Mouse (Mus musculus) MEL (cell line): ENCODE measurements at regions not wholly inside any gene's neighbourhood (a gene's known extent, or its start where the extent isn't known, plus 50 kb on each side); places are given as distances from the start of the nearest gene placed in this dataset.

ENCODE experiments used
- CTCF ChIP-seq, 3 experiments: IDR thresholded peaks in 2 of 3; conservative IDR thresholded peaks in 1 of 3; 2 replicates each; pipeline ENCODE4 v1.5.1; 2011 to 2012; ENCODE audit warnings: low read length in 3 of 3, low read depth in 2 of 3, mild to moderate bottlenecking in 2 of 3, improper control_type of control experiment in 1 of 3, inconsistent platforms in 1 of 3, mixed read lengths in 1 of 3, moderate library complexity in 1 of 3; ENCODE audit not compliant: control insufficient read depth in 1 of 3, insufficient read depth in 1 of 3, poor library complexity in 1 of 3, severe bottlenecking in 1 of 3
- MAX ChIP-seq: IDR thresholded peaks from 2 replicates; pipeline ENCODE4 v1.6.1; 2011; ENCODE audit warnings: low read length, improper control_type of control experiment
- MXI1 ChIP-seq: IDR thresholded peaks from 2 replicates; pipeline ENCODE4 v1.6.1; 2011; ENCODE audit warnings: mild to moderate bottlenecking, low read depth, low read length, improper control_type of control experiment
- NELFE ChIP-seq: IDR thresholded peaks from 2 replicates; pipeline ENCODE4 v1.6.1; 2011; ENCODE audit warnings: low read depth, low read length, improper control_type of control experiment
- POLR2A ChIP-seq, 2 experiments: IDR thresholded peaks; 2 replicates each; pipeline ENCODE4 v1.6.1; 2011 to 2012; ENCODE audit warnings: low read length in 2 of 2, mild to moderate bottlenecking in 2 of 2, control low read depth in 1 of 2, improper control_type of control experiment in 1 of 2, low read depth in 1 of 2, moderate library complexity in 1 of 2; ENCODE audit not compliant: control insufficient read depth in 1 of 2, insufficient read depth in 1 of 2, poor library complexity in 1 of 2

- no peak for TF ChIP-seq POLR2A (IDR thresholded peaks at IDR 0.05; ENCODE audit: control insufficient read depth in 1 of 2, insufficient read depth in 1 of 2, low read depth in 1 of 2, low read length in 2 of 2, poor library complexity in 1 of 2)
- no peak for TF ChIP-seq MXI1
- TF ChIP-seq MAX: no peak
- TF ChIP-seq NELFE: no peak
- no peak for TF ChIP-seq CTCF (IDR thresholded peaks at IDR 0.05 in 2 of 3, conservative IDR thresholded peaks at IDR 0.05 in 1 of 3; ENCODE audit: control insufficient read depth in 1 of 3, insufficient read depth in 1 of 3, low read depth in 2 of 3, low read length in 3 of 3, poor library complexity in 1 of 3, severe bottlenecking in 1 of 3)
Observed at GRCm38 (mm10) chr13:90644216-90644615, 260.9 kb downstream of the Atp6ap1l start.
